Mouse (Mus musculus) midbrain, embryonic 16.5 days (tissue): ENCODE measurements around the gene Eid1. TPM values are rescaled to one million over a fixed set of nuclear protein-coding genes. Genes with fewer than 3 reads are reported as not detected.

Experiments
- ATAC-seq: fragments of 200-750 bp; cut with Nextera tagmentation; 2 replicates; pipeline ENCODE4 v1.8.0; 2017; ENCODE audit warnings: moderate TSS enrichment
- H3K27ac ChIP-seq: fragments of 300-500 bp; sonication (generic); 2 replicates; pipeline ENCODE4 v1.5.1; 2014; ENCODE audit warnings: mild to moderate bottlenecking, low read length, mixed read lengths
- H3K27me3 ChIP-seq: fragments of 300-500 bp; sonication (generic); 2 replicates; pipeline ENCODE4 v1.6.1; 2014; ENCODE audit warnings: low read depth, low read length, mixed read lengths; ENCODE audit not compliant: control insufficient read depth, insufficient read depth
- H3K36me3 ChIP-seq: fragments of 300-500 bp; sonication (generic); 2 replicates; pipeline ENCODE4 v1.6.1; 2014; ENCODE audit warnings: mild to moderate bottlenecking, low read length, moderate library complexity, mixed read lengths; ENCODE audit not compliant: control insufficient read depth, insufficient read depth
- H3K4me1 ChIP-seq: fragments of 300-500 bp; sonication (generic); 2 replicates; pipeline ENCODE4 v1.6.1; 2014; ENCODE audit warnings: mild to moderate bottlenecking, low read length, mixed read lengths; ENCODE audit not compliant: control insufficient read depth, insufficient read depth
- H3K4me2 ChIP-seq: fragments of 300-500 bp; sonication (generic); 2 replicates; pipeline ENCODE4 v1.6.1; 2014; ENCODE audit warnings: mild to moderate bottlenecking, low read length, mixed read lengths
- H3K4me3 ChIP-seq: fragments of 300-500 bp; sonication (generic); 2 replicates; pipeline ENCODE4 v1.5.1; 2014; ENCODE audit warnings: low read depth, mild to moderate bottlenecking, low read length, moderate library complexity, mixed read lengths
- H3K9ac ChIP-seq: fragments of 300-500 bp; sonication (generic); 2 replicates; pipeline ENCODE4 v1.6.1; 2014; ENCODE audit warnings: low read depth, low read length, mixed read lengths
- H3K9me3 ChIP-seq: fragments of 300-500 bp; sonication (generic); replicated peaks from 2 replicates; pipeline ENCODE4 v1.6.1; 2014; ENCODE audit warnings: mild to moderate bottlenecking, low read length, mixed read lengths; ENCODE audit not compliant: control insufficient read depth, poor library complexity, severe bottlenecking
- WGBS: fragments of 180-500 bp; shearing (Covaris S2); extraction: QIAGEN DNeasy Blood & Tissue Kit; methylation state at CpG from one replicate; pipeline ENCODE4 v1.1.7; 2014; 5-methylcytosine and 5-hydroxymethylcytosine counted together
- polyA plus RNA-seq: library from polyadenylated mRNA; unstranded; fragments of >200 nt; fragmentation: Nextera tagmentation; extraction: Ambion mirVana; gene quantifications from 2 replicates; pipeline ENCODE4 v1.2.1, GENCODE M21; 2015

Eid1 gene
- polyA plus RNA-seq, 1 experiment from 2014 or later, result 431 TPM

- Histone ChIP-seq H3K4me2 (no peak overlapping the region), H3K27me3 (no peaks in the 10 kb centered on the region), H3K36me3 (no peaks in the 10 kb centered on the region), H3K9ac (no peak overlapping the region), H3K27ac (no peak overlapping the region), H3K9me3 (no peaks in the 10 kb centered on the region), H3K4me3 (no peak overlapping the region), H3K4me1 (no peaks in the 10 kb centered on the region)
- WGBS, result 86% methylated on average over 5 of the region's 5 CpGs
- no peak for ATAC-seq
Observed at GRCm38 (mm10) chr2:125650038-125650437, 22.9 kb upstream of the Eid1 start.

- no peaks in the 10 kb centered on the region for H3K4me1 ChIP-seq
- no peaks in the 10 kb centered on the region for H3K9me3 ChIP-seq
- H3K27ac ChIP-seq, result no peak overlapping the region
- no peaks in the 10 kb centered on the region for H3K27me3 ChIP-seq
- no peaks in the 10 kb centered on the region for H3K36me3 ChIP-seq
- no peak overlapping the region for H3K4me3 ChIP-seq
- ATAC-seq, result no peak
- no peak overlapping the region for H3K4me2 ChIP-seq
- 93% methylated on average over 14 of the region's 14 CpGs for WGBS
- no peak overlapping the region for H3K9ac ChIP-seq
Observed at GRCm38 (mm10) chr2:125650742-125651352, 22.0 kb upstream of the Eid1 start.

- H3K4me1 ChIP-seq, result no peaks in the 10 kb centered on the region
- no peaks in the 10 kb centered on the region for H3K36me3 ChIP-seq
- H3K4me2 ChIP-seq, result no peak overlapping the region
- WGBS, result 51% methylated on average over 8 of the region's 8 CpGs
- no peak overlapping the region for H3K4me3 ChIP-seq
- H3K9me3 ChIP-seq, result no peaks in the 10 kb centered on the region
- H3K27ac ChIP-seq, result no peak overlapping the region
- no peak overlapping the region for H3K9ac ChIP-seq
- no peaks in the 10 kb centered on the region for H3K27me3 ChIP-seq
- ATAC-seq, result no peak
Observed at GRCm38 (mm10) chr2:125651563-125651962, 21.3 kb upstream of the Eid1 start.

- H3K4me3 ChIP-seq, result no peak overlapping the region
- no peaks in the 10 kb centered on the region for H3K4me1 ChIP-seq
- no peak overlapping the region for H3K9ac ChIP-seq
- no peak overlapping the region for H3K4me2 ChIP-seq
- no peak overlapping the region for H3K27ac ChIP-seq
- H3K36me3 ChIP-seq, result no peaks in the 10 kb centered on the region
- no peak for ATAC-seq
- 95% methylated on average over 2 of the region's 2 CpGs for WGBS
- no peaks in the 10 kb centered on the region for H3K9me3 ChIP-seq
- no peaks in the 10 kb centered on the region for H3K27me3 ChIP-seq
Observed at GRCm38 (mm10) chr2:125653286-125653685, 19.6 kb upstream of the Eid1 start.

DNA sequence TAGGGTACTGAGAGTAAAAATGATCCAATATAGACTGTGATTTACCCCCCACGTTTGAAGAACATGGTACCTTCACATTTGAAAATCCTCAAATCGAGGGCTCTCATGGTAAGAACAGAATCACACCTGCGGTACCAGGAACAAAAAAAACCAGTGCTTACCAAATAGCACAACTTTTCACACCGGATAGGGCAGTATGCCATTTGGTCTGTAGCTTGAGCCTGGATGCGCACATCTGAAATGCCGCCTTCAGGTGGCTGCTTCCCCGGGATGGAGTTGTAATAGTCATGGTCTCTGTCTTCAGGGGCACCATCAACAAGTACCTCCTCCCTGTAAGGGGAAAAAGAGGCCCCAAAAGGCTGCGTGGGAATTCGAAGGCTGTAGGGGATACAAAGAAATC is 17.5 kb upstream of the Eid1 start:
- no peak overlapping the region for H3K9ac ChIP-seq

GRCm38 (mm10) chr2:125659823-125660536 is 12.9 kb upstream of the Eid1 start:
- WGBS, result 18% methylated on average over 10 of the region's 10 CpGs
- peak; percentile 83 for ATAC-seq
- H3K36me3 ChIP-seq, result no peaks in the 10 kb centered on the region
- no peaks in the 10 kb centered on the region for H3K4me1 ChIP-seq
- H3K9me3 ChIP-seq, result no peaks in the 10 kb centered on the region
- no peaks in the 10 kb centered on the region for H3K27me3 ChIP-seq
- peak overlapping the region; percentile 8; the same call in 1 of the 2 replicates for H3K9ac ChIP-seq
- H3K27ac ChIP-seq, result no peak overlapping the region
- peak overlapping the region; percentile 48 for H3K4me2 ChIP-seq
- peak overlapping the region; percentile 11; the same call in 1 of the 2 replicates for H3K4me3 ChIP-seq

More for the DNA sequence above, 17.5 kb upstream of the Eid1 start:
- Histone ChIP-seq H3K27me3 (no peaks in the 10 kb centered on the region), H3K4me1 (no peaks in the 10 kb centered on the region), H3K36me3 (no peaks in the 10 kb centered on the region), H3K9me3 (no peaks in the 10 kb centered on the region), H3K27ac (no peak overlapping the region), H3K4me2 (no peak overlapping the region), H3K4me3 (no peak overlapping the region)
- WGBS, result 94% methylated on average over 9 of the region's 9 CpGs
- ATAC-seq, result no peak

GRCm38 (mm10) chr2:125660537-125661130 is 12.3 kb upstream of the Eid1 start:
- peak overlapping the region; percentile 48 for H3K4me2 ChIP-seq
- H3K9ac ChIP-seq, result peak overlapping the region; percentile 23; the same call in 1 of the 2 replicates
- no peak overlapping the region for H3K27ac ChIP-seq
- no peaks in the 10 kb centered on the region for H3K36me3 ChIP-seq
- peak overlapping the region; percentile 11 for H3K4me3 ChIP-seq
- H3K4me1 ChIP-seq, result no peaks in the 10 kb centered on the region
- ATAC-seq, result peak; percentile 11
- H3K9me3 ChIP-seq, result no peaks in the 10 kb centered on the region
- WGBS, result 38% methylated on average over 20 of the region's 20 CpGs
- no peaks in the 10 kb centered on the region for H3K27me3 ChIP-seq

DNA sequence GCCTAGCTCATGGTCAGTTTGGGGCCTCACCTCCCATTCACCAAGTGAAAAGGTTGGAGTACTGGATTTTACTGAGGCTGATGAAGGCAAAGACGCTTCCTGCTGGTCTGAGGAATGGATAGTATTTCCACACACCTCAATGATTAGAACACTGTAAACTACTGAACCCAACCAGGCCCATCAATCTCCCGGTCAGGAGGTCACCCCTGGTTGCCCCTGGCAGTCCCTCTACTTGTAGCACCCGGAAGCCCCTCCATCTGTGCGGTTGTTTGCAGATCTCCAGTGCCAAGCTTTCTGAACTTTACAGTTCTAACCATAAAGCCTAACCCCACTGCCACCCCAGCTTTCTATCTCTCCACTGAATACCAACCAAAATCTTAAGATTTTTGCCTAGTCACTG is 11.7 kb upstream of the Eid1 start:
- peak overlapping the region; percentile 48 for H3K4me2 ChIP-seq
- WGBS, result 79% methylated on average over 4 of the region's 4 CpGs
- H3K9ac ChIP-seq, result peak overlapping the region; percentile 23; the same call in 1 of the 2 replicates
- H3K27ac ChIP-seq, result no peak overlapping the region
- no peaks in the 10 kb centered on the region for H3K36me3 ChIP-seq
- H3K27me3 ChIP-seq, result no peaks in the 10 kb centered on the region
- H3K9me3 ChIP-seq, result no peaks in the 10 kb centered on the region
- ATAC-seq, result no peak
- no peak overlapping the region; the same call in 1 of the 2 replicates for H3K4me3 ChIP-seq
- H3K4me1 ChIP-seq, result no peaks in the 10 kb centered on the region

DNA sequence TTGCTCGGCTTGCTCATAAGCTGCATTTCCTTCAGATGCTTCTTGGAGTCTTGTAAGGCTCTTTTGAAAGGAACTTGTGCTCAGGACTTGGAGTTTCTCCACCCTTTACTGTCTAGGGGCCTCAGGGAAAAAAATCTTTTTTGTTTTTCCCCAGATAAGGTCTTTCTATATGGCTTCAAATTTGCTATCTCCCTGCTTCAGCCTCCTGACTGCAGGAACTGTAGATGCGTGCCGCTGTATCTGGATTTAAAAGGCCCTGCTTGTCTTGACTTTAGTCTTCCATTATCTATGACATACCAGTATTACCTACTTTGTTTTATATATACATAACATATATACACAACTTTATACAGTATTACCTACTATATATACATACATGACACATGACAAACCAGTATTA is 10.4 kb upstream of the Eid1 start:
- Histone ChIP-seq H3K27me3 (no peaks in the 10 kb centered on the region), H3K4me2 (no peak overlapping the region), H3K4me1 (no peaks in the 10 kb centered on the region), H3K36me3 (no peaks in the 10 kb centered on the region), H3K9me3 (no peaks in the 10 kb centered on the region), H3K9ac (no peak overlapping the region), H3K4me3 (no peak overlapping the region), H3K27ac (no peak overlapping the region)
- WGBS, result 91% methylated on average over 3 of the region's 3 CpGs
- ATAC-seq, result no peak
